21 mouse cellular contexts compared by ENCODE assay signal in the genomic region with DNA sequence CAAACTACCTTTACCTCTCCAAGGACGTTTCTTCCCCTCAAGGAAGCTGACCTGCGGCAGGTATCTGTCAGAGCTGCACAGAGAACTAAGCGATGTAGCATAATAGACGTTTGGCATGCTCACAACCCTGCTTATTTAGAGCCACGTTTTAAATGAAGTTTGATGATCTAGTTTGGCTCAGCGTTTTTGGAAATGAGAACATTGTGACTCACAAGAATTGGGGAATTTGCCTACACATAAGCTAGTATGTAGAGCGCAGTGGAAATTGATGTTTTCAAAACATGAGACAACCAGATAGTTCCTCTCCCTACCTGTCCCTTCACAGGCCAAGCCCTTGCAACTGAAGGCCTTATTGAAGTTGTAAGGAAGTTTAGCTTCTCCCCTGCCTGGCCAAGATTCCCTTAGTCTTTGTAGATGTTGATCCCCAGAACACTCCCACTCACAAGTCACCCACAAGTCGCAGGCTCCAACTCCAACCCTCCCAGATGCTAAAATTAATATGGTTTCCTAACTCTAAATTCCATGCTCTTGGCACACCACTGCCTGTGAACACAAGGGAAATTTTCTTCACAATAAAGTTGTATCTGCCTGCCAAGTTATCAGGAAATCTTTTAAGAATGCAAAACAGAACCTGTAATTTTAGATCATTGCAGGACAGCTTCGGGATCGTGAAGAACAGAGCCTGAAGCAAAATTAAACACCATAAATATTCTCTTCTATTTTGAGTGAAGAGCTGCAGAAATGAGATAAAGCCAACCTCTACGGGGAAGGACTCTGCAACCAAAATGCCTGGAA. TPM values are rescaled to one million over a fixed set of nuclear protein-coding genes. Genes with fewer than 3 reads are reported as not detected.
DNase-seq lines count a peak whose midpoint lies in the region; ATAC-seq lines count a peak whose summit lies in the region.
"Had no signal": no experiment of that assay in that cellular context is flagged by ENCODE, and none has a peak within 500 bp of the region (broad histone marks: within the 10 kb centered on the region; RNA-seq: fewer than 3 reads in every experiment).

No protein-coding gene starts in this region.

- H3K4me1 ChIP-seq in hindbrain, embryonic 10.5 days (replicated peaks): no peaks in the 10 kb centered on the region
- H3K4me1 ChIP-seq: heart, embryonic 15.5 days; liver, embryonic 12.5 days; megakaryocyte, embryonic 14.5 days had no signal

- H3K36me3 ChIP-seq in hindbrain, embryonic 10.5 days: no peaks in the 10 kb centered on the region
- H3K36me3 ChIP-seq: forebrain, embryonic 10.5 days; heart, embryonic 15.5 days; liver, embryonic 12.5 days had no signal

- DNase-seq in layer of hippocampus, adult 18-20 months (ENCODE audit: low spot score in 2 of 2): peak; percentile 35 to 57
- no peak for DNase-seq in layer of hippocampus, postnatal 10 days (ENCODE audit: low spot score in 2 of 2)
- peak; percentile 76 for DNase-seq in fat pad, adult 2 months (ENCODE audit: extremely low read depth, low read depth, low spot score)
- peak; percentile 31 for DNase-seq in layer of hippocampus, adult 9-11 months
- DNase-seq in right cerebral cortex, postnatal 10 days (ENCODE audit: low spot score in 2 of 2): peak; percentile 41 to 50
- DNase-seq in hindbrain, embryonic 10.5 days (ENCODE audit: low spot score): no peak
- DNase-seq in urinary bladder, postnatal 14 days (ENCODE audit: low spot score): no peak
- DNase-seq: cerebellum, adult 11-12 months; kidney, adult 11 months; kidney, postnatal 4 days; retina, postnatal 1 day; thymus, postnatal 14 days had no signal

- 88% methylated on average over 11 of the region's 11 CpGs for WGBS in hindbrain, embryonic 10.5 days

- H3K27me3 ChIP-seq in hindbrain, embryonic 10.5 days (ENCODE audit: insufficient read depth, poor library complexity, severe bottlenecking): no peaks in the 10 kb centered on the region
- H3K27me3 ChIP-seq: heart, embryonic 15.5 days; liver, embryonic 12.5 days; megakaryocyte, embryonic 14.5 days had no signal

- H3K9me3 ChIP-seq in hindbrain, embryonic 10.5 days: no peaks in the 10 kb centered on the region
- H3K9me3 ChIP-seq: forebrain, embryonic 10.5 days; heart, embryonic 15.5 days; liver, embryonic 12.5 days; megakaryocyte, embryonic 14.5 days had no signal

- no peak for ATAC-seq in inflammation-experienced regulatory T-cells, adult 6 months
- ATAC-seq: liver, embryonic 12.5 days; lung, postnatal 0 days had no signal

- no peak overlapping the region for H3K4me3 ChIP-seq in hindbrain, embryonic 10.5 days
- H3K4me3 ChIP-seq: forebrain, embryonic 10.5 days; heart, embryonic 15.5 days; liver, embryonic 12.5 days; megakaryocyte, embryonic 14.5 days had no signal

- H3K27ac ChIP-seq in hindbrain, embryonic 10.5 days: no peak overlapping the region
- H3K27ac ChIP-seq: forebrain, embryonic 10.5 days; heart, embryonic 15.5 days; hindbrain, embryonic 14.5 days; liver, embryonic 12.5 days had no signal

RNA-seq across cellular contexts. Expression of a gene that starts 42.6 kb away (rescaled TPM):
- under 1 TPM; 0.13 to 0.15 TPM for total RNA-seq in layer of hippocampus, adult 18-20 months (2021)
- total RNA-seq in layer of hippocampus, postnatal 10 days (2021): under 1 TPM; 0.20 to 0.25 TPM
- polyA plus RNA-seq in inflammation-experienced regulatory T-cells, adult 6 months (2017; shearing (Covaris generic)): not detected
- 0.13 and 0.17 TPM in 2 replicates for polyA plus RNA-seq in hindbrain, embryonic 10.5 days (2016; fragmentation: Nextera tagmentation; extraction: Ambion mirVana)
- total RNA-seq: monocyte, adult 5-6 weeks had no signal
- polyA plus RNA-seq: neural tube, embryonic 14.5 days had no signal

Comparison
In these comparisons a context has a peak if more than half of its experiments do, and no peak if none do; other contexts are left out.
1. DNase-seq: peak in layer of hippocampus, adult 18-20 months (2 of 2), fat pad, adult 2 months (single experiment), layer of hippocampus, adult 9-11 months (single experiment) and right cerebral cortex, postnatal 10 days (2 of 2); none in layer of hippocampus, postnatal 10 days (0 of 2), hindbrain, embryonic 10.5 days (single experiment) and urinary bladder, postnatal 14 days (single experiment).